Mouse (Mus musculus): Measurements from ENCODE around the gene Mdm2.

DNA sequence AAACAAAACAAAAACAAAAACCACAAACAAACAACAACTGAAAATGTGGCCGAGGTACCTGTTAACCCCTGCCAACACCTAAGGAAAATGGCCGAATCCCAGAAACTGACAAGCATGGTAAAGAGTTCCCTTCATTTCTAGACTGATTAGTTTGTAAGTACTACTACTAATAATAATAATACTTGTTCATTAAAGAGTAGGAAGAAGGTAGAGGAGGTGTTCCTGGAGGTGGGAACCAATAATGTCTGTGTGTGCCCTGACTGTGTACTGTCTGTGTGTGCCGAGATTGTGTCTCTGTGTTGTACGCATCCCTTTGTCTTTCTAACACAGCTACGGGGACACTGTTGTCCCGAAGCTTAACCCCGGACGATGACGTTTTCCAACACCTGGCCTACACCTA lies 39.3 kb downstream of the Mdm2 start:
- no peak for TF ChIP-seq CTCF (IDR thresholded peaks at IDR 0.05; ENCODE audit: low read depth)
- no peak for TF ChIP-seq EP300 (IDR thresholded peaks at IDR 0.05; ENCODE audit: low read depth)
